Mouse (Mus musculus) hindlimb bud, embryonic 11.5 days (tissue): Measurements from ENCODE around the gene Atp7b.

Source experiments
- DNase-seq: peaks from one replicate; pipeline ENCODE4 v3.0.0-alpha.2; 2012; ENCODE audit warnings: low read depth, low spot score; ENCODE audit errors: extremely low spot score

Atp7b gene

GRCm38 (mm10) chr8:22028973-22029372 lies 31.1 kb downstream of the Atp7b start:
- DNase-seq, result no peak

- no peak for DNase-seq
Measured at GRCm38 (mm10) chr8:22025241-22025640, 34.9 kb downstream of the Atp7b start.

GRCm38 (mm10) chr8:22022244-22022643 lies 37.9 kb downstream of the Atp7b start:
- no peak for DNase-seq

GRCm38 (mm10) chr8:22019498-22019897 lies 40.6 kb downstream of the Atp7b start:
- no peak for DNase-seq

GRCm38 (mm10) chr8:22017731-22018130 lies 42.4 kb downstream of the Atp7b start:
- no peak for DNase-seq

- DNase-seq, result no peak
Measured at GRCm38 (mm10) chr8:22013034-22013707, 46.9 kb downstream of the Atp7b start.

- DNase-seq, result no peak
Measured at GRCm38 (mm10) chr8:22009403-22009802, 50.7 kb downstream of the Atp7b start.

- no peak for DNase-seq
Measured at GRCm38 (mm10) chr8:22006423-22006822, 53.7 kb downstream of the Atp7b start.

- DNase-seq, result no peak
Measured at GRCm38 (mm10) chr8:22004750-22005522, 55.2 kb downstream of the Atp7b start.

- peak; percentile 26 for DNase-seq
Measured at GRCm38 (mm10) chr8:21995181-21995580, 64.9 kb downstream of the Atp7b start.

GRCm38 (mm10) chr8:21992184-21992583 lies 67.9 kb downstream of the Atp7b start:
- DNase-seq, result no peak

- DNase-seq, result no peak
Measured at GRCm38 (mm10) chr8:21981664-21982337, 78.3 kb downstream of the Atp7b start.

GRCm38 (mm10) chr8:21978193-21978592 lies 81.9 kb downstream of the Atp7b start:
- no peak for DNase-seq

GRCm38 (mm10) chr8:21969475-21969874 lies 90.6 kb downstream of the Atp7b start, which contains the start of gene Ccdc70:
Ccdc70 (plus strand) TSS chr8:21969775.
- no peak for DNase-seq

- no peak for DNase-seq
Measured at GRCm38 (mm10) chr8:21966646-21967045, 93.5 kb downstream of the Atp7b start.

- DNase-seq, result no peak
Measured at GRCm38 (mm10) chr8:21958414-21958813, 101.7 kb downstream of the Atp7b start, which contains the start of gene Fam90a1a. Fam90a1a (plus strand) TSS chr8:21958714.

- no peak for DNase-seq
Measured at GRCm38 (mm10) chr8:21956336-21956735, 103.8 kb downstream of the Atp7b start.

GRCm38 (mm10) chr8:21955321-21955720 lies 104.8 kb downstream of the Atp7b start:
- DNase-seq, result peak; percentile 42

GRCm38 (mm10) chr8:21947311-21948017 lies 112.6 kb downstream of the Atp7b start:
- no peak for DNase-seq

- no peak for DNase-seq
Measured at GRCm38 (mm10) chr8:21946462-21946861, 113.6 kb downstream of the Atp7b start, which contains the start of gene Defb13. Defb13 (plus strand) TSS chr8:21946762.
